Mouse (Mus musculus) lung, postnatal 25 days (tissue): Measurements from ENCODE around the gene Lmtk2.

ENCODE experiments used
- DNase-seq: peaks from one replicate; pipeline ENCODE4 v3.0.0; 2022; ENCODE audit warnings: low spot score

Gene Lmtk2

GRCm38 (mm10) chr5:144219306-144219705, 119.1 kb downstream of the Lmtk2 start:
- peak; percentile 28 for DNase-seq

- DNase-seq, result no peak
These were observed 119.7 kb downstream of the Lmtk2 start for GRCm38 (mm10) chr5:144219936-144220335.

DNA sequence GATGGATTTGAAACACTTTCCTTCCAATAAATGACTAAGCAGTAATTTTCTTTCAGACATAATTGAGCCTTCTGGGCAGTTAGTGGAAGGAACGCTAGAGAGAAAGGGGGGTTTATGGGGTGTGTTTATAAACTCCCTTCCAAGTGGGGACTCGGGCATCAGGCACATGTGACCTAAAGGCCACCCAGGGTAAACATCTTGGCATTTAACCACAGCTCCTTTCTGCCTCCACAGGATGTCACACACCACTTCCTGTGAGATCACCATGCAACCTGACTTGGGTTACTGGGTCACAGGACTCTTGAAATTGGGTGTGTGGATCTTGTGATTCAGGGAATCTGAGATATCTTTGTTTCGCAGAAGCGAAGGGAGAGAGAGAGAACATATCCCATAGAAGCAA, 121.1 kb downstream of the Lmtk2 start:
- DNase-seq, result peak; percentile 78

GRCm38 (mm10) chr5:144222811-144223502, 122.7 kb downstream of the Lmtk2 start:
- peak; percentile 69 for DNase-seq

- DNase-seq, result peak; percentile 97
These were observed 123.2 kb downstream of the Lmtk2 start, which contains the start of gene Tecpr1 for GRCm38 (mm10) chr5:144223503-144223862. Gene Tecpr1 (minus strand): TSS chr5:144223615.

DNA sequence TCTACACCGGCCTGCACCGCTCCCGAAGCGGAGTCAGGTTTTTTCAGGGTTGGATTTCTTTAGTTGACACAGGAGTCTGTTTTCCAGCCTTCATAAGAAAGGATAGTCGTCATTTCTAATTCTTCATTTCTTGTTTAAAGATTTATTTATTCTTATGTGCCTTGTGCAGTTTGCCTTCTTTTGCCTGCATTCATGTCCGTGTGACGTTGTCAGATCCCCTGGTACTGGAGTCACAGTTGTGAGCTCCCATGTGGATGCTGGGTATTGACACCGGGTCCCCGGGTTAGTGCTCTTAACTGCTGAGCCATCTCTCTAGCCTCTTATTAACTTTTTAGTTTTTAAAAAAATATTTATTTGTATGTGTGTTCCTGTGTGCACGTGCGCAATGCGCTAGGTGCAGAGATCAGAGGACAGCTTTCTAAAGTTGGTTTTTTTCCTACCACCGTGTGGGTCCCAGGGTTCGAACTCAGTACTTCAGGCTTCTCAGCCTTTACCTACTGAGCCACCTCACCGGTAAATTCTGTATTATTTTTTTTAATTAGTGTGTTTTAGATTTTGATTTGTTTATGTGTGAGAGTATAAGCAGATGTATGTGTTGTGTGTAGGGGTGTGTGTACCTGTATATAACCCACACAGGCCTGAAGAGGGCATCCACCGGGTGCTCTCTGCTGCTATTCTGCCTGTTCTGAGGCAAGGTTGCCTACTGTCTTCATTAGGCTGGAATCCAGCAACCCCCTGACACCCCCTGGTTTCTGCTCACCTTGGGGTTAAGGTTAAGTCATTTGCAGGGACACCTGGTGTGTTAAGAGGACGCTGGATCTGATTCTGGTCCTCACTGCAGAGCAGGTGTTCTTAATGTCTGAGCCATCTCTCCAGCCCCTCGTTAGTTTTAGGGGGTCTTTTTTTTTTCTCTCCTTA, 123.9 kb downstream of the Lmtk2 start:
- no peak for DNase-seq

DNA sequence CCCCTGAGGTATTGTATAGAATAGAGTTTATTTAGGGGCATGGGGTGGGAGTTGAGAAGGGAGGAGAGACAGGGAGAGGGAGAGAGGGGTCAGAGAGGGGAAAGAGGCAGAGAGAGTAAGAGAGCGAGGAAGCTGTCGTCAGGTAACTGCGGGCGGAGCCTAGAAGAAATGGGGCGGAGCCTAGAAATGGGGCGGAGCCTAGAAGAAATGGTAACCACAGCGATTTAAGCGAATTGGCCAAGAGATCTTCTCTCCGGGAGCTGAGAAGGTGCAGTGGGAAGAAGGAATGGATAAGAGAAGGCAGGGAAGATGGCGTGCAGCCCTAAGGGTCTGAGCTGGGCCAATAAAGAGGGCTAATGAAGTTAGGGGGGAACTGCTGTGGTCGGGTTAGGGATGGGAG, 126.0 kb downstream of the Lmtk2 start:
- no peak for DNase-seq

DNA sequence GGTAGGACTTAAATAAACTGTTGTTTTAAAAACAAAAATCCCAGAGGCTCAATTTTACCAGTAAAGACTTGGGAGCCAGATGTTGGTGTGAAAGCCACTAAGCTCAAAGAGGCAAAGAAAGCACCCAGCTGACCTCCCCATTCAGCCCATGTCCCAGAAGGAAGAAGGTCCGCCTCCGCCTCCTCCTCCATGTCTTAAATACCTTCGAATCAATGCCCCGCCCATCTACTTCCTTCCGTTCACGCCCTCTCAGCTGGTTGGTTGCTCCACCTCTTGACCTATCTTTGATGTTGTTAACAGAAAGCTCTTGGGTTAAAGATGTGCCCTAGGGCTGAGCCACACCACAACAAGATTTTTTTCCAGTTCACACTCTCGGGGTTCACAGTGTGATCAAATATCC, 130.0 kb downstream of the Lmtk2 start:
- DNase-seq, result no peak

- DNase-seq, result peak; percentile 47
These were observed 131.2 kb downstream of the Lmtk2 start for GRCm38 (mm10) chr5:144231410-144231809.

- DNase-seq, result no peak
These were observed 132.3 kb downstream of the Lmtk2 start for GRCm38 (mm10) chr5:144232531-144232930.

GRCm38 (mm10) chr5:144234222-144234621, 134.0 kb downstream of the Lmtk2 start:
- DNase-seq, result no peak

DNA sequence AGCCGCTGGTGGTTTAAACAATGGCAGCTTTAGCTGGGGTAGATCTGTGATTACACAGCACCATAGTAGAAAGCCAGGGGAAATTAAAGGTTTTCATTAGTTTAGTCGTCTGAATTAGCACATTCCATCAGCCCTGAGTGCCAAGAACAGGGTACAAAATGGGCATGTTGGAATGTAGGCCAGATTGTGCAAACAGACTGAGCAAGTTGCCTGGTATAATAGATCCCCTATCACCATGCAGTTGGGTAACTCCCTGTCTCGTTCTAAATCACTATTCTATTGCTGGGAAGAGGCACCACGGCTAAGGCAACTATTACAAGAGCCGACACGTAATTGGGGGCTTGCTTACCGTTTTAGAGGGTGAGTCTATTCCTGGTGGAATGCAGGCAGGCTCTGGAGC, 134.5 kb downstream of the Lmtk2 start:
- no peak for DNase-seq
